Mouse (Mus musculus) embryonic fibroblast, embryonic 13.5 days (primary cell): ENCODE measurements at regions not wholly inside any gene's neighbourhood (a gene's known extent, or its start where the extent isn't known, plus 50 kb on each side); places are given as distances from the start of the nearest gene placed in this dataset.

Experiments used
- CTCF ChIP-seq: IDR thresholded peaks from 2 replicates; pipeline ENCODE4 v1.5.1; 2011; ENCODE audit warnings: mild to moderate bottlenecking, control low read depth, low read length, moderate library complexity, borderline replicate concordance; ENCODE audit not compliant: insufficient read depth
- POLR2A ChIP-seq: IDR thresholded peaks from 2 replicates; pipeline ENCODE4 v1.6.1; 2011; ENCODE audit warnings: low read depth, mild to moderate bottlenecking, control low read depth, low read length, moderate library complexity

DNA sequence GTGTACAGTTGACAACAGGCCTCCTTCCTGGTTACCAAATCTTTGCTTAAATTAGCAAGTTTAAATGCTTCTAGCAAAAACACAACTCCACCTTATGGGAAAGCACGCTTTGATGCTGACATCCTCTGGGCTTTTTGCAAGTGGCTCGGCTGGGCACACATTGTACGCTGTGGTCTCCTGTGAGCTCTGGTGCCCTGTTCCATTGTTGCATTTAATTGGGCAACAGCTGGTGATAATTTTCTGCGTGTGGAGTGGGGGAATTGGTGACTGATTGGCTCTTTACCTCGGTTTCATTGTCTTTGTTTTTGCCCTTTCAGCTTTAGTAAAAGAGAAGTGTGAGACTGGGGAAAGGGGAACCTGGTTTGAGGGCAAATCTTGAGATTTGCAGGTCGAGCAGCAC, 447.3 kb upstream of the Id2 start:
- TF ChIP-seq POLR2A (no peak), CTCF (no peak)
